Mouse (Mus musculus) left cerebral cortex, postnatal 14 days (tissue): ENCODE measurements around the gene Cldnd2. TPM values are rescaled to one million over a fixed set of nuclear protein-coding genes. Genes with fewer than 3 reads are reported as not detected.

Source experiments
- DNase-seq, 2 experiments: peaks; one replicate each; pipeline ENCODE4 v3.0.0; 2021 to 2022; ENCODE audit warnings: low spot score in 2 of 2, mixed read lengths in 1 of 2
- intact Hi-C: fragments of 180-260 bp; cut with DNase I; formaldehyde crosslinking; loops from one replicate; pipeline ENCODE4 v1.15.1; 2025
- microRNA-seq, 2 experiments: library from miRNA; unstranded; fragments of <30 nt; microRNA quantifications; one replicate each; pipeline ENCODE4 v1.2.0; 2022
- total RNA-seq, 2 experiments: library from RNA; stranded (reverse); gene quantifications; 2 replicates each; pipeline ENCODE4 v1.2.3; 2021

Gene Cldnd2
- total RNA-seq, 2 experiments from 2014 or later = not detected

DNA sequence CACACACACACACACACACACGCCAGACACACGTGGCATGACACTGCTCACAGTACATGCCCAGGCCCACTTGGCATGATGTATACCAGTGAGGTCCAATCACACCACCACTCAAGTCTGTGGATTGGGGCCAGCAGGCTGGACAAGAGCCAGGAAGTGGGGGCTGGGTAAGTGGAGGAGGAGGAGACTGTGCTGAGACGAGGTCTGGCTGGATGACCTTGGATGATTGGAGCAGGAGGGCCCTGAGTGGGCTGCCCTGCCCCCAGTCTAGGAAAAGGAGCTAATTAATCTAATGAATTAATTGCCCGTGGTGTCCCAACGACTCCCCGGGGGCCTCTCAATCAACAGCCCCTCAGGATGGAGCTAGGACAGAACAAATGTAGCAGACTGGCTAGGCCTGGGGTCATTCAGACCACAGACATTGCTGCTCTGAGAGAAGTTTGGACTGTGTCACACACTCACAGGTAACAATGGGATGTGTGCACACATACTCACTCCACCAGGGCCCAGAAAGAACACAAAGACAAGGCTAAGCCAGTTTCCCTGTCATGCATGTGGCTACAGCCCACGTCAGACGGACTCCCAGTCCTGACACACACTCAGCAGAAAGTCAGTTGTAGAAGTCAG, 41.6 kb downstream of the Cldnd2 start:
- DNase-seq = peak; percentile 46 to 63
- intact Hi-C loops = no loop called here

DNA sequence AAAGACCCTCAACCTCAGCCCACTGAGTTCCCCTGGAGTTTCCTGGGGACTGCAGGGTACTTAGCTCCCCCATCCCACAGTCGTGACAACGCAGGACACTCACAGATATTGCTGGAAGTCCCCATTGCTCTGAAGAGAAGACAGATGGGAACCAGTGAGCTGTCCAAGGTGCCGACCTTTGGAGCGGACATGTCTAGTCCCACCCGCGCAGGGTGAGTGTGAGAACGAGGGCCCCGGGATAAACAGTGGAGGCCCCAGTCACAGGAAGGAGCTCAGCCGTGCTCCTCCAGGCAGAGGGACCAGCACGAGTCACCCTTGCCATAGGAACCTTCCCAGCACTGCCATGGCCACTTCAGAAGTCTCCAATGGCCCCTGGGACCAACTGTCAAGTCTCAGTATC, 42.7 kb downstream of the Cldnd2 start:
- intact Hi-C loops = no loop called here
- DNase-seq = no peak

DNA sequence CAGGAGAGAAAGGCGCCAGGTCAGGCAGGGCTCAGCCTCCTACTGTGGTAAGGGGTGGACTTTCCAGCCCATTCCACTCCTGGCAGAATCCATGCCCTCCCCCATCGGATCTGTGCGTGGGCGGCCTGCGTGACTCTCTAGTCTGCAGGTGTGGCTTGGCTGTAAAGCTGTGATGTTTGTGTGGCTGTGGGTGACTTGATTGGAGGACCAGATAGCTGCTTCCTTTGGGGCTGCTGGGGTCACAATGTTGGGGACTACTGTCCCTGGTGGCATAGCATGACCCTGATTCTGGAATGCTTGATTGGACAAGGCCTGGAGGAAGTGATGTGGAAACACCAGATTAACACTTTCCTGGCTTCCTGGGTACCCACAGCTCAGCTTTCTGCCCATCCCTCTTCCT, 48.1 kb downstream of the Cldnd2 start:
- intact Hi-C loops = no loop called here

DNA sequence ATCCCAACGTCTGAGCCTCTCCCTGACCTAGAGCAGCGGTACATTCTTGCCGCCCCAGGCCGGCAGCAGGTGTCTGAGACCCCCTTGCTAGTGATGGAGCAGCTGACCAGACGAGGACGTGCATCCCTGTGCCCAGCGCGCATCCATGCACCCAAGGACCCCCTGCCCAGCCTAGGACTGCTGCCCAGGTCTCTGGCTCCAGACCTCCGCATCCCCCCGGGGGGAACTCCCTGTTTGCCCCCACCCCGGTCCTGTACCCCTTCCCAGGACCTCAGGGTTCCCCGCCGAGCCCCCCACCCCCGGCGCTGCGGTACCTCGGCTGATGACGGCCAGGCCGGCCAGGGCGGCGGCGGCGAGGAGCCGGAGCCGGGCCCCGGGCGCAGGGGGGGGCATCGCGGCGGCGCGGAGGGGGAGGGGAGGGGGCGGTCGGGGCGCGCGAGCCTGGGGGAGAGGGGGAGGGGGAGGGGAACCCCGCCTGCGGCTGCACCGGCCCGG, 49.1 kb downstream of the Cldnd2 start, which contains the start of gene Iglon5:
TSS of gene Iglon5 (minus strand) at position 445 of the 495 bp plus-strand sequence.
- no peak for DNase-seq
- intact Hi-C loops = no loop called here

More for the DNA sequence above, 48.1 kb downstream of the Cldnd2 start:
- DNase-seq = peak; percentile 40 to 77

DNA sequence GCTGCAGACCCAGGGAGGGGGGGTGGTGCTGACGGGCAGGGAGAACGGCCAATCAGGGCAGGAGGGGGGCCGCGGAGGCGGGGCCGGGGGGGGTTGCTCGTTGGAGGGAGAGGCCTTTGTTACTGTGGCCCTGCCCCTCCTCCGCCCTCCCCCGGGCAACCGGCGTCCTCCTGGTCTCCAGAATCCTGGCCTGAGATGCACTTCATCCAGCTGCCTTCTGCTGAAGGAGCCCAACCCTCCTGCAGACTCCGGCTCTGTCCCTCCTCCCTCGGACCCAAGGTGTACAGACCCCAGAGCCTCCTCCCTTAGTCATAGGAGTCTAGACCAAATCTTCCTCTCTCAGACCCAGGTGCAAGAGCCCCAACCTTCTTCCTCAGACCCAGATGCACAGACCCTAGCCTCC, 49.6 kb downstream of the Cldnd2 start:
- intact Hi-C loops = no loop called here
- DNase-seq = peak; percentile 75 to 78

DNA sequence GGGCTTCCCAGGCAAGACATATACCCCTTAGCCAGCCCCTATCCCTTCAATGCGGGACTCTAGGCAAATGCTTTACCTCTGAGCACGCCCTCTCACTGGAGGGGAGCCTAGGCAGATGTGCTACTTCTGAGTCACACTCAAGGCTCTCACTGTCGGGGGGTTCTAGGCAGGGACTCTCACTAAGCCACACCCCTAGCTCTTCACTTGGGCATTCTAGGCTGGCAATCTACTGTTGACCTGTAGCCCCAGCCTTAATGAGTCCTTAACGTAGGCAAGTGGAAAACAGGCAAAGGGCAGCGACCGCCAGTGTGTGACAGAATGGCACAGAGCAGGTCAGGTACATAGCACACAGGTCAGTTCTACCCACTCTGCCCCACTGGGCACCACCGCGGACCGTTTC, 50.3 kb downstream of the Cldnd2 start:
- no peak for DNase-seq
- intact Hi-C loops = no loop called here

Small RNA genes lying within 50 kb of the gene (microRNA-seq; reads per million reads assigned to microRNA genes)
- 0.26 to 1.7 reads per million in 2 experiments for gene Mir7051

Other genes with a start within 250 kb of the Cldnd2 start
- gene Zfp715, start 127.5 kb upstream of the Cldnd2 start, total RNA-seq = 10 to 100 TPM; 18.9 to 20.6 TPM
- gene Siglecf, start 89.4 kb upstream of the Cldnd2 start, total RNA-seq = under 1 TPM; 0.44 to 0.59 TPM
- gene Siglecg, start 32.6 kb upstream of the Cldnd2 start, total RNA-seq = under 1 TPM in 1 of 2 experiments, not detected in 1; 0.42 TPM
- gene Lim2, start 13.1 kb upstream of the Cldnd2 start, total RNA-seq = not detected
- not detected for gene Nkg7, start 3.7 kb upstream of the Cldnd2 start, total RNA-seq
- 10 to 100 TPM; 51.9 to 52.6 TPM for gene Etfb, start 3.3 kb downstream of the Cldnd2 start, total RNA-seq
- 1 to 10 TPM in 1 of 2 experiments, under 1 TPM in 1; 0.86 to 2.0 TPM for gene Gm45233, start 3.3 kb downstream of the Cldnd2 start, total RNA-seq
- 1 to 10 TPM; 3.3 to 4.6 TPM for gene Vsig10l, start 22.4 kb downstream of the Cldnd2 start, total RNA-seq
- gene Iglon5, start 49.3 kb downstream of the Cldnd2 start, total RNA-seq = 10 to 100 TPM; 42.7 to 46.3 TPM
- not detected for gene 4931406B18Rik, start 65.2 kb downstream of the Cldnd2 start, total RNA-seq
- gene Cd33, start 103.6 kb downstream of the Cldnd2 start, total RNA-seq = 1 to 10 TPM; 5.7 to 6.1 TPM
- gene Zfp658, start 121.5 kb downstream of the Cldnd2 start, total RNA-seq = 1 to 10 TPM; 4.9 TPM
- 10 to 100 TPM; 17.6 to 21.3 TPM for gene Zfp719, start 138.8 kb downstream of the Cldnd2 start, total RNA-seq
- under 1 TPM; 0.17 to 0.20 TPM for gene Zfp819, start 166.4 kb downstream of the Cldnd2 start, total RNA-seq
- under 1 TPM in 1 of 2 experiments, not detected in 1; 0.18 TPM for gene Ceacam18, start 193.9 kb downstream of the Cldnd2 start, total RNA-seq
- 1 to 10 TPM; 1.2 to 1.5 TPM for gene Siglece, start 219.4 kb downstream of the Cldnd2 start, total RNA-seq
- 1 to 10 TPM; 8.2 to 8.9 TPM for gene Ctu1, start 231.2 kb downstream of the Cldnd2 start, total RNA-seq
- not detected for gene Klk14, start 249.6 kb downstream of the Cldnd2 start, total RNA-seq